Mouse (Mus musculus): ENCODE data around the gene Exoc3l2.

GRCm38 (mm10) chr7:19441448-19442091 is 21.6 kb upstream of the Exoc3l2 start:
- TF ChIP-seq CTCF (IDR thresholded peaks at IDR 0.05; ENCODE audit: low read depth): no peak
- no peak for TF ChIP-seq EP300 (IDR thresholded peaks at IDR 0.05; ENCODE audit: low read depth)

Data from liver, embryonic 14.5 days (tissue).